Mouse (Mus musculus) ES-E14 (cell line): ENCODE data around the gene Gimap1. TPM values are rescaled to one million over a fixed set of nuclear protein-coding genes. Genes with fewer than 3 reads are reported as not detected.

Experiments used
- DNase-seq: peaks from one replicate; pipeline ENCODE4 v3.0.0-alpha.2; 2013; ENCODE audit warnings: low read depth, low spot score
- H3K27ac ChIP-seq: 2 replicates; pipeline ENCODE4 v1.5.1; 2012; ENCODE audit warnings: low read depth, mild to moderate bottlenecking, low read length, moderate library complexity, mixed read lengths; ENCODE audit not compliant: poor library complexity, insufficient read depth, severe bottlenecking
- H3K36me3 ChIP-seq: 2 replicates; pipeline ENCODE4 v1.6.1; 2012; ENCODE audit warnings: mild to moderate bottlenecking, low read length, moderate library complexity, mixed read lengths; ENCODE audit not compliant: control insufficient read depth, poor library complexity, insufficient read depth, severe bottlenecking
- H3K4me1 ChIP-seq, 2 experiments: fragments of 150-350 bp in 1 of 2; sonication (generic) in 1 of 2; 2 replicates each; pipeline ENCODE4 v1.6.1; 2012; ENCODE audit warnings: low read length in 2 of 2, mild to moderate bottlenecking in 1 of 2, mixed read lengths in 1 of 2; ENCODE audit not compliant: control insufficient read depth in 2 of 2, insufficient read depth in 2 of 2, poor library complexity in 1 of 2
- H3K4me3 ChIP-seq, 2 experiments: fragments of 150-350 bp in 1 of 2; sonication (generic) in 1 of 2; 2 replicates each; pipeline ENCODE4 v1.5.1; 2012; ENCODE audit warnings: low read length in 2 of 2, low read depth in 1 of 2, mild to moderate bottlenecking in 1 of 2, mixed read lengths in 1 of 2; ENCODE audit not compliant: insufficient read depth in 1 of 2, poor library complexity in 1 of 2, severe bottlenecking in 1 of 2
- H3K9ac ChIP-seq: 2 replicates; pipeline ENCODE4 v1.6.1; 2012; ENCODE audit warnings: low read depth, mild to moderate bottlenecking, low read length, mixed read lengths; ENCODE audit not compliant: poor library complexity, insufficient read depth, severe bottlenecking
- H3K9me3 ChIP-seq: fragments of 150-350 bp; sonication (generic); 2 replicates; pipeline ENCODE4 v1.6.1; 2012; ENCODE audit warnings: low read depth, mild to moderate bottlenecking, low read length; ENCODE audit not compliant: control insufficient read depth, insufficient read depth
- CHD2 ChIP-seq: IDR thresholded peaks from 2 replicates; pipeline ENCODE4 v1.6.1; 2014; ENCODE audit warnings: mild to moderate bottlenecking, low read depth, low read length, inconsistent platforms
- HCFC1 ChIP-seq: IDR thresholded peaks from 2 replicates; pipeline ENCODE4 v1.6.1; 2012; ENCODE audit warnings: low read length, inconsistent platforms, borderline replicate concordance; ENCODE audit not compliant: insufficient read depth
- MAFK ChIP-seq: IDR thresholded peaks from 2 replicates; pipeline ENCODE4 v1.6.1; 2014; ENCODE audit warnings: mild to moderate bottlenecking, low read depth, low read length, inconsistent platforms; ENCODE audit not compliant: insufficient read depth
- ZC3H11A ChIP-seq: IDR thresholded peaks from 2 replicates; pipeline ENCODE4 v1.6.1; 2012; ENCODE audit warnings: low read depth, mild to moderate bottlenecking, inconsistent platforms, low read length, borderline replicate concordance
- ZNF384 ChIP-seq: IDR thresholded peaks from 2 replicates; pipeline ENCODE4 v1.6.1; 2012; ENCODE audit warnings: low read depth, low read length, inconsistent platforms
- in situ Hi-C, 2 experiments: fragments of 600-800 bp; cut with MboI; formaldehyde crosslinking; loops; one replicate each; pipeline ENCODE4 v1.15.1; 2025; ENCODE audit warnings: low sequenced_read_pairs in 2 of 2, inconsistent platforms in 1 of 2; ENCODE audit not compliant: unreplicated experiment in 2 of 2
- total RNA-seq: library from RNA; depleted of rRNA; stranded (reverse); fragments of 300-350 nt; gene quantifications from 2 replicates; pipeline ENCODE4 v1.2.3, GENCODE M21; 2012

The Gimap1 gene
- total RNA-seq, 1 experiment, result 0.58 TPM

DNA sequence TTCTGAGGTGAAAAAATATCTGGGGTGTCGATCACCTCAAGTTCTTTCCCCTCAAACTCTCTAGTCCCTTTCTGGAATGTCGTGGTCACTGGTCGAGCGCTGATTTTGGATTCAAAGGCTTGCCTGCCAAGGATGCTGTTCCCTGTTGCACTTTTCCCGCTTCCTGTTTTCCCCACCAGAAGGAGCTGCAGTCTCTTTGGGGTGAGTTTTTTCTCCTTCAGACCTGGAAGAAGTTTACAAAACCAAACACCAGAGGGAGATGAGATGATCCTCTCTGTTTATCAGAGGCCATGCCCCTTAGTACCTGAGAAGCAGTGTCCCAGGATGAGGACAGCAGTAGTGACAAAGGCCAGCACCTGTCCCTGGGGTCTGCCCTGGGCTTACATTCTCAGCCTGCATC, 36.3 kb upstream of the Gimap1 start:
- no peak overlapping the region for H3K9ac ChIP-seq
- H3K36me3 ChIP-seq, result no peaks in the 10 kb centered on the region
- no peak overlapping the region for H3K27ac ChIP-seq
- in situ Hi-C loops, result no loop called here
- no peaks in the 10 kb centered on the region for H3K4me1 ChIP-seq
- H3K9me3 ChIP-seq, result no peaks in the 10 kb centered on the region
- H3K4me3 ChIP-seq, result no peak overlapping the region
- DNase-seq, result no peak
- TF ChIP-seq MAFK (no peak), HCFC1 (no peak), CHD2 (no peak), ZC3H11A (no peak), ZNF384 (no peak)

GRCm38 (mm10) chr6:48704146-48704545, 34.7 kb upstream of the Gimap1 start:
- Histone ChIP-seq H3K4me3 (no peak overlapping the region), H3K9me3 (no peaks in the 10 kb centered on the region), H3K36me3 (no peaks in the 10 kb centered on the region), H3K27ac (no peak overlapping the region), H3K4me1 (no peaks in the 10 kb centered on the region), H3K9ac (no peak overlapping the region)
- no peak for DNase-seq
- in situ Hi-C loops, result no loop called here
- TF ChIP-seq ZNF384, result no peak
- TF ChIP-seq ZC3H11A, result no peak
- no peak for TF ChIP-seq HCFC1
- no peak for TF ChIP-seq CHD2
- no peak for TF ChIP-seq MAFK

- Histone ChIP-seq H3K4me1 (no peaks in the 10 kb centered on the region), H3K36me3 (no peaks in the 10 kb centered on the region), H3K9ac (no peak overlapping the region), H3K9me3 (no peaks in the 10 kb centered on the region), H3K27ac (no peak overlapping the region), H3K4me3 (no peak overlapping the region)
- no peak for DNase-seq
- in situ Hi-C loops, result no loop called here
- TF ChIP-seq HCFC1 (no peak), ZC3H11A (no peak), ZNF384 (no peak), CHD2 (no peak), MAFK (no peak)
These were observed 32.7 kb upstream of the Gimap1 start for GRCm38 (mm10) chr6:48706130-48706529.

- H3K36me3 ChIP-seq, result no peaks in the 10 kb centered on the region
- in situ Hi-C loops, result no loop called here
- H3K27ac ChIP-seq, result no peak within 1 kb of the TSS
- TF ChIP-seq ZNF384 (no peak), HCFC1 (no peak), MAFK (no peak), ZC3H11A (no peak), CHD2 (no peak)
- H3K9me3 ChIP-seq, result no peaks in the 10 kb centered on the region
- H3K9ac ChIP-seq, result no peak within 1 kb of the TSS
- DNase-seq, result no peak
- no peaks in the 10 kb centered on the region for H3K4me1 ChIP-seq
- H3K4me3 ChIP-seq, result no peak within 1 kb of the TSS
These were observed 20.4 kb upstream of the Gimap1 start, which contains the start of the genes Gm28053 and Gimap7 for GRCm38 (mm10) chr6:48718455-48718854. Gene Gm28053, plus strand, starts transcription at chr6:48718607. Gene Gimap7, plus strand, starts transcription at chr6:48718621.

- TF ChIP-seq ZNF384 (no peak), ZC3H11A (no peak), MAFK (no peak), HCFC1 (no peak), CHD2 (no peak)
- no peak for DNase-seq
- in situ Hi-C loops, result no loop called here
- Histone ChIP-seq H3K9ac (no peak overlapping the region), H3K36me3 (no peaks in the 10 kb centered on the region), H3K27ac (no peak overlapping the region), H3K4me3 (no peak overlapping the region), H3K4me1 (no peaks in the 10 kb centered on the region), H3K9me3 (no peaks in the 10 kb centered on the region)
These were observed 18.5 kb upstream of the Gimap1 start for GRCm38 (mm10) chr6:48720326-48720725.
